Mouse (Mus musculus) cortical plate, adult 2 months (tissue): ENCODE data around the gene Dusp22. TPM values are rescaled to one million over a fixed set of nuclear protein-coding genes. Genes with fewer than 3 reads are reported as not detected.

ENCODE experiments used
- H3K27ac ChIP-seq: fragments of 200-500 bp; 2 replicates; pipeline ENCODE4 v1.5.1; 2012; ENCODE audit warnings: low read length, control low read depth, inconsistent platforms; ENCODE audit not compliant: insufficient read depth
- H3K4me1 ChIP-seq: fragments of 200-500 bp; 2 replicates; pipeline ENCODE4 v1.6.1; 2011; ENCODE audit warnings: low read length; ENCODE audit not compliant: control insufficient read depth, insufficient read depth
- H3K4me3 ChIP-seq: fragments of 200-500 bp; 2 replicates; pipeline ENCODE4 v1.5.1; 2011; ENCODE audit warnings: mild to moderate bottlenecking, low read length, control low read depth; ENCODE audit not compliant: insufficient read depth
- CTCF ChIP-seq: fragments of 200-500 bp; IDR thresholded peaks from 2 replicates; pipeline ENCODE4 v1.5.1; 2011; ENCODE audit warnings: mild to moderate bottlenecking, control low read depth, low read length; ENCODE audit not compliant: insufficient read depth; ENCODE audit errors: extremely low read depth
- POLR2A ChIP-seq: fragments of 200-500 bp; IDR thresholded peaks from 2 replicates; pipeline ENCODE4 v1.6.1; 2011; ENCODE audit warnings: mild to moderate bottlenecking, low read length, control low read depth; ENCODE audit not compliant: insufficient read depth; ENCODE audit errors: extremely low read depth
- polyA plus RNA-seq: library from polyadenylated mRNA; depleted of rRNA; stranded (reverse); fragments of >200 nt; gene quantifications from 2 replicates; pipeline ENCODE4 v1.2.3, GENCODE M21; 2012; rRNA removed

Dusp22 gene
- polyA plus RNA-seq, 1 experiment: 32.8 TPM

DNA sequence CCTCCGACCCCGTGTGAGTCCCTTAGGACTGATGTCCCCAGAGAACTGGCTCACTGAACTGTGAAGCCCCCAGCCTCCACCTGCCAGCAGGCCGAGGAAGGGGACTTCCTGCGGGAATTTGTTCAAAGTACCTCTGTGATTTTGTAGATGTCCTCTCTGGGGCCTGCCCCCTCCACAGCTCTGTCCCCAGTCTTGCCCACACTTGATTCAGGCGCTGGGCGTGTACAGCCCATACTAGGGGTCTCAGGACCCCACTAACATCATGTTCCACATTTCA lies 91.4 kb downstream of the Dusp22 start:
- no peak overlapping the region for H3K4me3 ChIP-seq
- no peak overlapping the region for H3K27ac ChIP-seq
- no peak for TF ChIP-seq POLR2A
- TF ChIP-seq CTCF: no peak
- no peaks in the 10 kb centered on the region; the same call in 1 of the 2 replicates for H3K4me1 ChIP-seq

DNA sequence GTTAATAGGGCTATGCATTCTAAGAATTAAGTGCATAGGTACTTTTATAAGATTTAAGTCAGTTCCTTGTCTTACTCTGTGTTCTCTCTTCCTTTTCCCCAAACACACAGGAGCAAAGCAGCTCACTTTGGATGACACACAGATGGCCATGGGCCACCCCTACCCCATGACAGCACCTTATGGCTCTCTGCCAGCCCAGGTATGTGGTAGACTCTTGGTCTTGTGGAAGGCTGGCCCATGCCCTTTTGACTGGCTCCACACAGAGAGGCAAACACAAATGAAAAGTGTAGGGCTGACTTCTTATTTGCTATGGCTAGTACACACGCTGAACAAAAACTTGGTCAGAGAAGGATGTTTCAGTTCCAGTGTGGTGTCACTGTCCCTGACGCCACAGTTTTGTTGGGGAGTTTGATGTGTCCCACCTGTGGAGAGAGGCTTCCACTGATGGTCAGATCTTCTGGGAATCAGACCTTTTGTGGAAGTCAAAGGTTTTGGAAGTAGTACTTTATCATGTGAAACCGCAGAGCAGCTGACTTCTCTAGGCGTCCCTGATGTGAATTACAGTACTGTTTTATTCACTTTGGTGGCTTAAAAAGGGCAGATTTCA lies 92.9 kb downstream of the Dusp22 start:
- Histone ChIP-seq H3K4me1 (no peaks in the 10 kb centered on the region; the same call in 1 of the 2 replicates), H3K4me3 (no peak overlapping the region), H3K27ac (no peak overlapping the region)
- TF ChIP-seq POLR2A: no peak
- no peak for TF ChIP-seq CTCF

DNA sequence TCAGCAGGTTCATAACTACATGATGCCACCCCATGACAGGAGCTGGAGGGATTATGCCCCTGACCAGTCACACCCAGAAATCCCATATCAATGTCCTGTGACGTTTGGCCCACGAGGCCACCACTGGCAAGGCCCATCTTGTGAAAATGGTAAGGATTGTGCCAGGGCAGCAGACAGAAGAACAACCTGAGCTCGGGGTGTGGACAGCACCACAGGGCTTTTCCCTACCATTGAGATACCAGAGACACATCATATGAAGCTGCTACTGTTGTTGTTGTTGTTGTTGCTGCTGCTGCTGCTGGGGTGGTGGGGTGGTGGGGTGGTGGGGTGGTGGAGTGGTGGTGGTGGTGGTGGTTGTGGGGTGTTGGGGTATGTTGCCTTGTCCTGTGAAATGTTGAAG lies 93.6 kb downstream of the Dusp22 start:
- Histone ChIP-seq H3K4me3 (no peak overlapping the region), H3K27ac (no peak overlapping the region), H3K4me1 (no peaks in the 10 kb centered on the region; the same call in 1 of the 2 replicates)
- TF ChIP-seq POLR2A (no peak), CTCF (no peak)

DNA sequence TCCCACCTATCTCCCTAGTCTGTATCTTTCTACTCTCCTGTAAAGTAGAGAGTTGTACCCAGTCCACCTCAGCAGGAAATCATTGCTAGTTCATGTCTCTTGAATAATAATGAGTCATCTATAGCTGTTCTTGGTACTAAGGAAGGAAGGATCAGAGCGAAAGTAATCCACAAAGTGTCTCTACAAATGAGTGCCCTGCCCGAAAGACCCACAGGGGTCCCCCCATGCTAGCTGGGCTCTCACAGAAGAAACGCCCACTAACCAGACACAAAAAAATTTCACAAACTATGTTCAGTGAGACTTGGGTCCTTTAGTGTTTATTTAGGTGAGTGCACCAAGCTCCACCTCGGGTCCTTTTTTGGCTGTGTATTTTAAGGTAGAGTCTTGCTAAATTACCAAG lies 94.3 kb downstream of the Dusp22 start:
- Histone ChIP-seq H3K4me1 (no peaks in the 10 kb centered on the region; the same call in 1 of the 2 replicates), H3K27ac (no peak overlapping the region), H3K4me3 (no peak overlapping the region)
- no peak for TF ChIP-seq CTCF

DNA sequence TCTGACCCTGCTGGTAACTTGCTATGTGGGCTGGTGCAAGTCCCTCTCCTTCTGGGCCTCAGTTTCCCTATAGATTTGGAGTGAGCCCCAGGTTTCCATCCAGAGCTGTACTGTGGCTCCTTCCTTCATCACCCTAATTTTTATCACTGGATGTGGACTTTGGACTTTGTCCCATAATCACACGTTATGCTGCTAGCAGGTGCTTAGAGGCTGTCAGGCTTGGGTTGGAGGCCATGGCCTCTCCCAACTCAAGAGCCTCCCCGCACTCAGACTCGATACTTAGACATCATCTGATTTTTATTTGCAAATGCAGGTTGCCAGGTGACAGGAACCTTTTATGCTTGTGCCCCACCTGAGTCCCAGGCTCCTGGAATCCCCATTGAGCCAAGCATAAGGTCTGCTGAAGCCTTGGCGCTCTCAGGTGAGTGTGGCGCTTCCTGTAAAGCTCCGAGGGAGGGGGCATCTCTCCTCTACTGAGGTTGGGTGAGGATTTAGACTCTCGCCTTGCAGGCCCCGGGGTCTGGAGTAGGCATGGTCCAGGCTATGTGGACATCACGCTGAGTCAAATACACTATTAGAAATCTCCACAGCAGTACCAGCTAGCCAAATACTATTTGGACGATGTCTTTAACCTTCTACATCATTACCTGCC lies 95.2 kb downstream of the Dusp22 start:
- no peak overlapping the region for H3K4me3 ChIP-seq
- H3K27ac ChIP-seq: no peak overlapping the region
- no peaks in the 10 kb centered on the region; the same call in 1 of the 2 replicates for H3K4me1 ChIP-seq
- TF ChIP-seq POLR2A (no peak), CTCF (no peak)

DNA sequence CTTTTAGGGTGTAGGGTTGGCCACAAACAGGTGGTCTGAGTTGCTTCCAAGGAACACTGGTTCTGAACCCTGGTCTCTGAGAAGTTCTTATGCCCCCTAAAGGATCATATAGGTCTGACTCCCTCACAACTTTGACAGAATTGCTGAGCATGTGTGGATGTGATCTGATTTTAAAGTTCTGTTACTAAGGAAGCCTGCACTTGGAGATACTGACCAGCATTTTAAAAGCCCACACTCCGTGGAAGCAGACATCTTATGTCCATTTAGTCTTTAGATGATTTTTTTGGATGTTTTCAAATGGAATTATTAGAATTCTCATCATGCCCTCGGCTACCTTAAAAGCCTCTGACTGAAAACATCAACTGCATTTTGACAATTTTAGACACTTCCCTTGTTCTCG lies 95.8 kb downstream of the Dusp22 start:
- Histone ChIP-seq H3K4me1 (no peaks in the 10 kb centered on the region), H3K4me3 (no peak overlapping the region), H3K27ac (no peak overlapping the region)
- TF ChIP-seq CTCF: no peak
- no peak for TF ChIP-seq POLR2A

DNA sequence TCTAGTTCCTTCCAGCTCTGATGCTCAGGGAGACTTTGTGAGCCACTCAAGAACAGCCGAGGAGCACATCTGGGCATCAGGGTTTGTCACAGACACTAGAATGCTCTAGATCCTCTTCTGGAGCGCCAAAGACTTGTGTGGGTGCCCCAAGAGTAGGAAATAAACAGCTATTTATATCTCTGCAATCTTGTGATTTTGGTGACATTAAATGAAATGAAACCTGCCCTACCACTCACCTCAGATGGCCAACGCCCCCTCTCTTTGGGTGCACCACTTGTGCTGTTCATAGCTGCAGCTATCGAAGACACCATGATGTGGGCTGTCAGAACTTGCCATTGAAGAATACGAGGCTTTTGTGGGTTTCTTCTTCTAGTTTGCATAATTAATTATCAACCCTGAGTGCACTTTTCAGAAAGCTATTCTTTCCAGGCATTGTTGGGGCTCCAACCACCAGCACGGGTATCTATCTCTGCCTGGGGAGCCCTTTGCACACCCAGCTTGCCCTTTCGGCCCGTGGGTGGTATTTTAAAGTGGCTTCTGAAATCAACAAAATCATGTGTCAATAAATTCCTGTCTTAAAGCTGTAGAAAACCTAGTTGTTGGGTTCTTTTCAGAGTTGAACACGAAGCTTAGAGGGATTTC lies 96.3 kb downstream of the Dusp22 start:
- Histone ChIP-seq H3K4me3 (no peak overlapping the region), H3K27ac (no peak overlapping the region)

DNA sequence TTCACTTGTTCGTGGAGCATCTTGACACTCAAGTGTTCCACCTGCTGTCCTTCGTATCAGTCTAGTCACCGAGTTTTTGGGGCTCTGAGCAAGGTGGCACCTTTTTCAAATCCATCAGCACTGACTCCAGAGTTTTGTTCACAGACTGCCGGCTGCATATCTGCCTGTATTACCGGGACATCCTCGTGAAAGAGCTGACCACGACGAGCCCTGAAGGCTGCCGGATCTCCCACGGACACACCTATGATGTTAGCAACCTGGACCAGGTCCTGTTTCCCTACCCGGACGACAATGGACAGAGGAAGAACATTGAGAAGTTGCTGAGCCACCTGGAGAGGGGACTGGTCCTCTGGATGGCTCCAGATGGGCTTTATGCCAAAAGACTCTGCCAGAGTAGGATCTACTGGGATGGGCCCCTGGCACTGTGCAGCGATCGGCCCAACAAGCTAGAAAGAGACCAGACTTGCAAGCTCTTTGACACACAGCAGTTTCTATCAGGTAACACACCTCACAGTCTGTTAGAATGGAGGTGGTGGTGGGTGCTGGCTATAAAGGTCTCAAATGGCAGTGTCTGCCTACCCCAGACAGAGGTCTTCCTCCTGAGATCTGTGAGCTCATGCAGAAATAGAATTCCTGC lies 97.6 kb downstream of the Dusp22 start:
- Histone ChIP-seq H3K4me1 (no peaks in the 10 kb centered on the region), H3K27ac (no peak overlapping the region), H3K4me3 (no peak overlapping the region)
- TF ChIP-seq POLR2A: no peak
- TF ChIP-seq CTCF: no peak

More for the DNA sequence above, 96.3 kb downstream of the Dusp22 start:
- TF ChIP-seq CTCF (no peak), POLR2A (no peak)
- no peaks in the 10 kb centered on the region for H3K4me1 ChIP-seq

DNA sequence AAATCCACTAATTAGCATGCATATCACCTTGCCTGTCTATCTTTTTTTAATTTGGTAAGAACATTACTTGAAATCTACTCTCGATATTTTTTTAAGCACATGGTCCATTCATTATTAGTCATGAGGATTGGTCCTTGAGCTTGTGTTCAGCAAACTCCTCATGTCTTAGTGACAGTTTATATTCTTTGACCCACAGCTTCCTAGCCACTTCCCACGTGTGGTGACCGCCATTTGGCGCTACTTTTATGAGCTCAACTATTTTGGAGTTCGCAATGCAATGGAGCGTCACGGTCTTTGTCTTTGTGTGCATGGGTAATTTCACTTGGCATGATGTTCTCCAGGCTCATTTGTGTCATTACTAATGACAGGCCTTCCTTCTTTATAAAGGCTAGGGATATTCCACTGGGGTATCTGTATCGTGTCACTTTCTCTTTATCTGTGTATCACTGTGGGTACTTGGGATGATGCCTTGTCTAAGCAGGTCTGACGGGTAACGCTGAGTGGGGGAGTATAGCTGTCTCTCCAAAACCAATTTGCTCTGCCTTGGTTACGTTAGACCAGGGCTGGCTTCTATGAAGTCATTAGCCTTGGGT lies 99.1 kb downstream of the Dusp22 start:
- Histone ChIP-seq H3K4me1 (no peaks in the 10 kb centered on the region), H3K27ac (no peak overlapping the region), H3K4me3 (no peak overlapping the region)
- TF ChIP-seq POLR2A: no peak

DNA sequence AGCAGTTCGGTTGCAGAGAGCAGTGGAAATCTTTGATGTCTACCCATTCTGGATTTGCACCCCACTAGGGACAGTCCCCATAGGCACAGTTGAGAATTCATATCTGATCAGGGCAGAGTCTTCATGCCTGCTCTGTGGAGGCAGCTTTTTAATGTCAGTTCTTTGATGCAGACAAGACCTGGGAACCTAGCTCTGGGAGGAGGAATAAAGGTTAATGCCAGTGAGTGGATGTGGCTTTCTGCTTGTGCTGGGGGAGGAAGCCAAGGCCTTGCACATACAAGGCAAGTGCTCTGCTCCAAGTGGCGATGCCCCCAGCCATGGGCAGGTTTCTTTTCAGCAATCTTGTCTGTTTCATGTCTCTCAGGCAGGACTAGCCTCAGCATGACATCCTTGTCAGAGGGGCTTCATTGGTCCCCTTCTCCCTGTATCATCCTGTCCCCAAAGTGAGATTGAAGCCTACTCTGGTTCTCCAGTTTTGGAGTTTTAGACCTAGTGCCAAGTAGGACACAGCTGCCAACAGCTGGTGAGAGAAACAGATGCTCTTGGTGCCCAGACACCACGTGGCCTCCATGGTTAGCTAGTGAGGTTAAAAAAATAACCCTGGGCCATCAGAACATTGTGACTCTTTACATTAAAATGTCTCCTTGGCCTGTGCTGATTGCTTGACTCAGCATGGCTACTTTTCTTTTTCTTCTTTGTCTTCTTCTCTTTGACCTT lies 100.7 kb downstream of the Dusp22 start:
- TF ChIP-seq CTCF (no peak), POLR2A (no peak)
- Histone ChIP-seq H3K4me3 (no peak overlapping the region), H3K4me1 (no peaks in the 10 kb centered on the region)

More for the DNA sequence above, 100.7 kb downstream of the Dusp22 start:
- no peak overlapping the region for H3K27ac ChIP-seq

Other genes with a start within 250 kb of the Dusp22 start
- gene Uqcrfs1, start 114.6 kb upstream of the Dusp22 start, polyA plus RNA-seq: 163 and 166 TPM in 2 replicates
- gene Irf4, start 89.2 kb downstream of the Dusp22 start, polyA plus RNA-seq: 0.25 and 0.30 TPM in 2 replicates